Mouse (Mus musculus): ENCODE measurements around the gene Tmem131.

GRCm38 (mm10) chr1:36871238-36871637, 72.2 kb downstream of the Tmem131 start:
- TF ChIP-seq CTCF (IDR thresholded peaks at IDR 0.05; ENCODE audit: low read depth, low read length), result no peak
- TF ChIP-seq EP300 (IDR thresholded peaks at IDR 0.05; ENCODE audit: insufficient read depth, low read depth, low read length), result no peak
- no peak for TF ChIP-seq POLR2A (IDR thresholded peaks at IDR 0.05; ENCODE audit: insufficient read depth, low read length)
